Mouse (Mus musculus) adrenal gland, postnatal 36 days (tissue): Measurements from ENCODE around the gene Phb. TPM values are rescaled to one million over a fixed set of nuclear protein-coding genes. Genes with fewer than 3 reads are reported as not detected.

Source experiments
- DNase-seq, 2 experiments: peaks; one replicate each; pipeline ENCODE4 v3.0.0; 2021; ENCODE audit warnings: mixed read lengths in 1 of 2
- total RNA-seq, 2 experiments: library from RNA; stranded (reverse); gene quantifications; 2 replicates each; pipeline ENCODE4 v1.2.3; 2021

Phb gene
- total RNA-seq, 2 experiments from 2014 or later, result 324 to 358 TPM

DNA sequence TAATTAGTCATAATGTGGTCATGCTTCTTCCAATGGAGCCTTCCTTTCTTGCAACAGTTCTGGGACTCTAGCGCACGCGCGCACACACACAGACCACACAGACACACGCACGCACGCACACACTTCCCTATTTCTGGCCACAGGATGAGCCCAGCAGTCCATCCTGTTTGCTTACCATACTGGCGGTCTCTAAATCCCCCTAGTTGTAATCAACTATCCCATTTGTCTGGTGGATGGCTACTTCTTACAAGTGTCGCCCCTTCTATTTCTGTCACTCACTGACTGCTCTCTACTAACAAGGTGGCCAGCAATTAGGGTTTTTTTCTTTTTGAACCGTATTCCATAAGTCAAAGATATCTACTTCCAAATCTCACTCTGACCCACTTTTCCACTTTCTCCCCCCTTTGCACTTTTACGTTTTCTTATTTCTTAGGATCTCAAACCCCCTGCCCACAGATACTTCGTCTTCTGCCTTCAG is 45.4 kb downstream of the Phb start:
- peak; percentile 54 to 64 for DNase-seq

- DNase-seq, result peak; percentile 87 to 91
Observed at GRCm38 (mm10) chr11:95712563-95713224, 45.9 kb downstream of the Phb start, which contains the start of gene Zfp652. Gene Zfp652, plus strand, starts transcription at chr11:95712673.

DNA sequence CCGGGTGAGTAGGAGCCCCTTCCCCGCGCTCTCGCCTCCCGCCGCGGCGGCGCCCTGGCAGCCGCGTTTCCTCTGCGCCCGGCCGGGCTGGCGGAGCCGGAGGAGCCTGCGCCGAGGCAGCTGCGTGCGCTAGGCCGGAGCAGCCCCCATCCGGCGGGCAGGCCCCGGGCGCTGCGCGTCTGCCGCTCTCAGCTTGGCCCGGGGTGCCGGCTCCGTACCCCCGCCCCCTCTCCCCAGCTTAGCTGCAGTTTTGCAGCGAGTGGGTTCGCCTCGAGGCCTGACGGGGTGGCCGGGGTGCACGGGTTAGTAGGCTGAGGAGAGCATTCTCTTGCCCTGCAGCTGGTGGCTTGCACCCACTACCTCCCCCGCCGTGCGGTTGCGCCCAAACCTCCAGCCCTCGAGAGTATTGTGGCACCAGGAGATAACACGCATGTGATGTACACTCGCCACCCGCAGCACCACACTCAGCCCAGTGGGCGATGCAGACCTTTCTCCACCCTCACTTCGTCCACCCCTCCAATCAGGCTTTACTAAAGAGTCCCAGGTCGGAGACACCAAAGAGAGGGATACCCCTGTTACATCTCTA is 46.6 kb downstream of the Phb start:
- DNase-seq, result peak; percentile 54 to 71

- peak in 1 of 2 experiments; percentile 16 for DNase-seq
Observed at GRCm38 (mm10) chr11:95713811-95714241, 47.1 kb downstream of the Phb start.

DNA sequence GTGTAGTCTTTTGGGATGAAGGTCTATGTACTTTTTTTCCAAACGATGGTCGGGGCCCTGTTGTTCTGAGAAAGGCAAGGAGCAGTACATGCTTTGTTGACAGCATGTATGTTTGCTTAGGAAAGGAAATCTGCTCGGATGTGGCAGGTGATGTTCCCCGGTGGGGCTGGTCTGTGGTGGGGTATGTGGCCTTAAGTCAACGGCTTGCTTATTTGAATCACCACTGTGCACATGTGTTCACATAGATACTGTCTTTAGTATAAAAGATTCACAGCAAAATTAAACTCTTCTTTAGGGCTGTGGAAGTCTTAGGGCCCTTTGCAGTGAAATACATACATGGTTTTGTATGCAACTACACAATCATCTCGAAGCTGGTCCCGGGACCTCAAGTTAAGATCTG is 47.7 kb downstream of the Phb start:
- no peak for DNase-seq

GRCm38 (mm10) chr11:95716136-95716535 is 49.4 kb downstream of the Phb start:
- no peak for DNase-seq

DNA sequence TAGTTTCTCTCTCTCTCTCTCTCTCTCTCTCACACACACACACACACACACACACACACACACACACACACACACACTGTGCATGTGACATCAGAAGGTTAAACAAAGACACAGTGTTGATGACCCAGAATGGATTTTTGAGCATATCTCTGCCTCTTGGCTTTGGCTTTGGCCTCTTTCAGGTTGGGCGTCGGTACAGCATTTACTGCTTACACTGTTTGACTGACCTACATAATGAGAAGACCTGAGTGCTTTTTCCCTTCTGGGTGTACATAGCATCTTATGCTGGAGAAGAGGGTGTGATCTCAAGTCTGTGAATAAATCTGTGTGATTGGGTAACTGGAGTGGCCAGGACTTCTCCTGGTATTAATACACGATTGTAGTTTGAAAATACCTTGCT is 52.6 kb downstream of the Phb start:
- no peak for DNase-seq

DNA sequence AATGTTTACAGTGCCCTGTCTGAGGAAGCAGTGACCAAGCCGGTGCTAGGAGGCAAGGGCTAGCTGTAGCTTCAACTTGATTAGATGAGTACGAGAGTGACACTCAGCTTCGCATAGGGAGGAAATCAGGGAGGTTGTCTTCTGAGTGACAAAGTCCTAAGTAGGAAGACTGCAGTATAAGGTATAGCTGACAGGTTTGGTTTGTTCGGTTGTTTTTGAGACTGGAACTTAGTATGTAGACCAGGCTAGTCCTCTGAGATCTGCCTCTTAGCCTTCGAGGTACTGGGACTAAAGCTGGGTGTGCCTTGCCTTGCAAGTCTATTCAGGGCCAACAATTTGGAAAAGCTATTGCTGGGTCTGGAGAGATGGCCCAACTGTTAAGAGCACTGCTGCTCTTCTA is 56.5 kb downstream of the Phb start, which contains the start of gene B130006D01Rik:
Gene B130006D01Rik (plus strand): TSS at position 301 of the 400 bp plus-strand sequence.
- DNase-seq, result no peak

DNA sequence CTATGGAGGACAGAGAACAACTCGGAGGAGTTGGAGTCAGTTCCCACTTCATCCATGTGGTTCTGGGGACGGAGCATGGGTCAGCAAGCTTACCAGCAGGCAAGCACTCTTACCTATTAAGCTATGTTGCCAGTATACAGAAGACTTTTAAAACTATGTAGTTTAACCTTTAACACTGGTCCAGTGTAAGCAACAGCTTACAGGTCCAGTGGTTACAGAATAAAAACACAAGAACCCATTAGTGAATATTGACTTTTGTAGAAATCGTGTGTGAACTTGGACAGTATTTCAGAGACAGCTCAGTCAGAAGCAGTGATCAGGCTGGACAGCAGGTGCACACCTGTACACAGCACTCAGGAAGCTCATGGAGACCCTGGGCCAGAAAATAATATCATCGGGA is 57.7 kb downstream of the Phb start:
- DNase-seq, result no peak

DNA sequence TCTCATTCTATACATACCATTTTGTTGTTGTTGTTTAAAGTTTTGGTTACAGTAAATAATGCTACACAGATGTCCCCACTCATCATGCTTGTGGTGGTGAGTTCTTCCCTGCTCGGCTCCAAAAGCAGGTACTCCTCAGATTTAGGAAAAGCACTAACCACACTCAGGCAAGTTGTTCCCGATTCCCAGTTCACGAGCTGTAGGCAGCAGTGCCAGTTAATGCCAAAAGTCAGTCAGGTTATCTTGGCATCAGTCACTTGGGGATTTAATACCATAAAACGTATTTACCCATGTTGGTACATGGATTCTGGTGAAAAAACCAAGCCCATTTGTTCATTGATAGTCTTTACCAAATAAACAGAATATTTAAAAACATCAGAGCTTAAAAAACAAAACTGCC is 59.4 kb downstream of the Phb start:
- no peak for DNase-seq

DNA sequence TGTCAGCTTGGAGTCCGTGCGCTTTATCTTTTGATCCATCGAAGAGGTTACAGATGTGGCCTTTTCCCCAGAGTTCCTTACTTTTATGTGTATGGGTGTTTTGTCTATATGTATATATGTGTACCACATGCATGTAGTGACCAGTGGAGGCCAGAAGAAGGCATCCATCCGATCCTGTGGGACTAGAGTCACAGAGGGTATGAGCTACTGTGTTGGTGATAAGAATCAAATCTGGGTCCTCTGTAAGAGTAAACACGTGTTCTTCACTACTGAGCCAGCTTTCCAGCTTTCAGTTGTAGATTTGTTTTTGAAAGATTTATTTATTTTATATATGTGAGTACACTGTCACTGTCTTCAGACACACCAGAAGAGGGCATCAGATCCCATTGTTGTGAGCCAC is 61.2 kb downstream of the Phb start:
- no peak for DNase-seq

DNA sequence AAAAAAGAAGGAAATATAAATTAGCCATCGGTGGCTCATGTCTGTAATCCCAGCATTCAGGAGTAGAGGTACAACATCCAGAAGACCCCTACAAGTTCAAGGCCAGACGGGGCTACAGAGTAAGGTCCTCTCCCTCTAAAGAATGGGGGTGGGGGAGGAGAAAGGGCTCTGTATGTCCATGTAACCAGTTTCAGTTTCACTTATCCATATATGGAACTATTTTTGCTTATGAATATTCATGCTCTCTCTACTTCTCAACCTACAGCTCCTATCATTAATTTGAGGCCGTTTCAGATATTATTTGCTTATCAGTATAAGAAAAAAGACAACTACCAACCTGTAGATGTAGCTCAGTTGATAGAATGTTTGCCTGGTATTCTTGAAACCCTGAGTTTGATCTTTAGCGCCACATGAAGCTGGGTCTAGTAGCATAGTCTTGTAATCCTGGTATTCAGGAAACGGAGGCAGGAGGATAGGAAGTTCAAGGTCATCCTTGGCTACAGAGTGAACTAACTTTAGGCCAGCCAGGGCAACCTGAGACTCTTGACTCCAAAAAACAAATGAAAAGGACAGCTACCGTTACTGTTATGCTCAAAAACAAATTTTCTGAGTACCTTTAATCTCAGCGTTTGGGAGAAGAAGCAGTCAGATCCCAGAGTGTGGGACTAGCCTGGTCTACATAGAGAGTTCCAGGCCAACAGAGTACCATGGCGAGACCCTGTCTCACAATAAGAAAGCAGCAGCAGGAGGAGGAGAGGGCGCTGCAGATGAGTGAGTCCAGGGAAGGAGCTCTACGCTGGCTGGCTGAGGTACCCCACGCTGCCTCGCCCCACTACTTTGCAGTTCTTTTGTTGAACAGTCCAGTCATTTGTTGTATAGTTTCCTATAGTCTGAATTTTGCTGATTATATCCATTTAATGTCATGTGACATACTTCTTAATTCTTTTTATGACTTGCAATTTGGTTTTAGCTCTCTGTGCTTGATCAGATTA is 62.5 kb downstream of the Phb start:
- no peak for DNase-seq

Other genes with a start within 250 kb of the Phb start
- 1 to 10 TPM; 1.6 to 6.0 TPM for gene Nxph3, start 152.4 kb upstream of the Phb start, total RNA-seq
- 1 to 10 TPM; 3.6 to 4.0 TPM for gene Ngfr, start 79.2 kb upstream of the Phb start, total RNA-seq
- gene Zfp652, start 45.7 kb downstream of the Phb start, total RNA-seq, result 10 to 100 TPM; 40.2 to 47.4 TPM
- under 1 TPM; 0.53 to 0.73 TPM for gene B130006D01Rik, start 56.6 kb downstream of the Phb start, total RNA-seq
- gene Phospho1, start 157.5 kb downstream of the Phb start, total RNA-seq, result 100 to 1,000 TPM; 119 to 160 TPM
- 10 to 100 TPM; 14.3 to 30.9 TPM for gene Gngt2, start 170.3 kb downstream of the Phb start, total RNA-seq
- gene Abi3, start 175.5 kb downstream of the Phb start, total RNA-seq, result 10 to 100 TPM; 11.3 to 19.3 TPM
- gene B4galnt2, start 247.9 kb downstream of the Phb start, total RNA-seq, result not detected